Mouse (Mus musculus): ENCODE measurements around the gene Dctn2. TPM values are rescaled to one million over a fixed set of nuclear protein-coding genes. Genes with fewer than 3 reads are reported as not detected.

The Dctn2 gene
- polyA plus RNA-seq, 1 experiment from 2014 or later: 345 TPM

Other genes with a start within 250 kb of the Dctn2 start
- gene Tsfm, start 235.5 kb upstream of the Dctn2 start, polyA plus RNA-seq (2015; fragmentation: Nextera tagmentation; extraction: Ambion mirVana): 61.4 and 67.7 TPM in 2 replicates
- gene Mettl1, start 225.0 kb upstream of the Dctn2 start, polyA plus RNA-seq (2015; fragmentation: Nextera tagmentation; extraction: Ambion mirVana): 20.1 TPM in 2 replicates
- gene Eef1akmt3, start 224.9 kb upstream of the Dctn2 start, polyA plus RNA-seq (2015; fragmentation: Nextera tagmentation; extraction: Ambion mirVana): 0.21 and 0.22 TPM in 2 replicates
- 0.08 and 0.14 TPM in 2 replicates for gene Cyp27b1, start 218.1 kb upstream of the Dctn2 start, polyA plus RNA-seq (2015; fragmentation: Nextera tagmentation; extraction: Ambion mirVana)
- gene March9, start 206.2 kb upstream of the Dctn2 start, polyA plus RNA-seq (2015; fragmentation: Nextera tagmentation; extraction: Ambion mirVana): 5.6 and 6.3 TPM in 2 replicates
- gene Cdk4, start 202.8 kb upstream of the Dctn2 start, polyA plus RNA-seq (2015; fragmentation: Nextera tagmentation; extraction: Ambion mirVana): 646 and 776 TPM in 2 replicates
- 105 and 110 TPM in 2 replicates for gene Tspan31, start 196.1 kb upstream of the Dctn2 start, polyA plus RNA-seq (2015; fragmentation: Nextera tagmentation; extraction: Ambion mirVana)
- 5.1 and 5.3 TPM in 2 replicates for gene Agap2, start 191.1 kb upstream of the Dctn2 start, polyA plus RNA-seq (2015; fragmentation: Nextera tagmentation; extraction: Ambion mirVana)
- gene Os9, start 145.2 kb upstream of the Dctn2 start, polyA plus RNA-seq (2015; fragmentation: Nextera tagmentation; extraction: Ambion mirVana): 132 and 138 TPM in 2 replicates
- gene B4galnt1, start 101.1 kb upstream of the Dctn2 start, polyA plus RNA-seq (2015; fragmentation: Nextera tagmentation; extraction: Ambion mirVana): 60.7 and 71.7 TPM in 2 replicates
- gene Slc26a10, start 85.7 kb upstream of the Dctn2 start, polyA plus RNA-seq (2015; fragmentation: Nextera tagmentation; extraction: Ambion mirVana): 1.1 and 1.2 TPM in 2 replicates
- 19.6 and 20.2 TPM in 2 replicates for gene Arhgef25, start 76.3 kb upstream of the Dctn2 start, polyA plus RNA-seq (2015; fragmentation: Nextera tagmentation; extraction: Ambion mirVana)
- gene Dtx3, start 70.6 kb upstream of the Dctn2 start, polyA plus RNA-seq (2015; fragmentation: Nextera tagmentation; extraction: Ambion mirVana): 254 and 255 TPM in 2 replicates
- gene Pip4k2c, start 54.8 kb upstream of the Dctn2 start, polyA plus RNA-seq (2015; fragmentation: Nextera tagmentation; extraction: Ambion mirVana): 16.9 and 18.4 TPM in 2 replicates
- gene Kif5a, start 3.0 kb upstream of the Dctn2 start, polyA plus RNA-seq (2015; fragmentation: Nextera tagmentation; extraction: Ambion mirVana): 113 and 120 TPM in 2 replicates
- 12.6 and 15.3 TPM in 2 replicates for gene Mbd6, start 22.6 kb downstream of the Dctn2 start, polyA plus RNA-seq (2015; fragmentation: Nextera tagmentation; extraction: Ambion mirVana)
- 123 and 128 TPM in 2 replicates for gene Mars, start 45.4 kb downstream of the Dctn2 start, polyA plus RNA-seq (2015; fragmentation: Nextera tagmentation; extraction: Ambion mirVana)
- 0.46 and 0.75 TPM in 2 replicates for gene Arhgap9, start 55.6 kb downstream of the Dctn2 start, polyA plus RNA-seq (2015; fragmentation: Nextera tagmentation; extraction: Ambion mirVana)
- 0.92 and 1.3 TPM in 2 replicates for gene Gli1, start 75.6 kb downstream of the Dctn2 start, polyA plus RNA-seq (2015; fragmentation: Nextera tagmentation; extraction: Ambion mirVana)
- 0.04 TPM in 2 replicates for gene Inhbe, start 88.0 kb downstream of the Dctn2 start, polyA plus RNA-seq (2015; fragmentation: Nextera tagmentation; extraction: Ambion mirVana)
- 0.15 TPM in 1 of 2 replicates, not detected in the other for gene Inhbc, start 104.1 kb downstream of the Dctn2 start, polyA plus RNA-seq (2015; fragmentation: Nextera tagmentation; extraction: Ambion mirVana)
- 35.2 and 35.9 TPM in 2 replicates for gene R3hdm2, start 114.0 kb downstream of the Dctn2 start, polyA plus RNA-seq (2015; fragmentation: Nextera tagmentation; extraction: Ambion mirVana)
- gene Stac3, start 235.3 kb downstream of the Dctn2 start, polyA plus RNA-seq (2015; fragmentation: Nextera tagmentation; extraction: Ambion mirVana): 1.3 and 2.1 TPM in 2 replicates
- 17.6 and 19.7 TPM in 2 replicates for gene Ndufa4l2, start 248.6 kb downstream of the Dctn2 start, polyA plus RNA-seq (2015; fragmentation: Nextera tagmentation; extraction: Ambion mirVana)

All from midbrain, embryonic 16.5 days (tissue).